Mouse (Mus musculus): ENCODE measurements around the gene Lrrtm4. TPM values are rescaled to one million over a fixed set of nuclear protein-coding genes. Genes with fewer than 3 reads are reported as not detected.

Lrrtm4 gene
- total RNA-seq, 2 experiments from 2014 or later, result not detected

DNA sequence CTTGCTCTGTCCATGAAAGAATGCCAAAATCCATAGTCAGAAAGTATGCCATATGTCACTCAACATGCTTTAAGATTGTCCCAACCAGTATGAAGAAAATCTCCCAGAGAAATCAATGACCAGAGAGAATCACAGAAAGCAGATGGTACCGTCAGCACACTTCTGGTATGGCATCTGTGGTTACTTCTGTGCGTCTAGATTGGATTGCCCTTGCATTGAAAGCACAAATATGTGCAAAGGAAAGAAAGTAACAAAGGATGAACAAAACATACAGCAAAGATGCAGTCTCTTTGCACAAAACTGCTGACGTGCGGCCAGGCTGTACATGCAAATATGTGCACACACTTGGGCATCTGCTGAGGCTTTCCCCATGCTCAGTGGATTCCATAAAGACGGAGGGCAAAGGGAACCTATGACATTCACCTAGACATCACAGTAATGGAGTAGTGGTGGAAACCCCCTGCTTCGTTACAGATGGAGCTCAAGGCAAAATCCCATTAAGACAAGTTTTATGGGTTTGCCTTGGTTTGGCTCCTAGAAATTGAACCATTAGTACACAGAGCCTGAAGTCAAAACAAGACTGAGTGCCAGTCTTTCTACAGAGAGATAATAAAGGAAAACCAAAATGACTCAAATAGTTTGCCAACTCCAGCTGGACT lies 604.1 kb downstream of the Lrrtm4 start:
- intact Hi-C loops (cut with DNase I), result no loop called here
- no peak for TF ChIP-seq CTCF (IDR thresholded peaks at IDR 0.05)
- H3K27ac ChIP-seq, result no peak overlapping the region
- no peak overlapping the region for H3K4me3 ChIP-seq
- DNase-seq, result no peak

DNA sequence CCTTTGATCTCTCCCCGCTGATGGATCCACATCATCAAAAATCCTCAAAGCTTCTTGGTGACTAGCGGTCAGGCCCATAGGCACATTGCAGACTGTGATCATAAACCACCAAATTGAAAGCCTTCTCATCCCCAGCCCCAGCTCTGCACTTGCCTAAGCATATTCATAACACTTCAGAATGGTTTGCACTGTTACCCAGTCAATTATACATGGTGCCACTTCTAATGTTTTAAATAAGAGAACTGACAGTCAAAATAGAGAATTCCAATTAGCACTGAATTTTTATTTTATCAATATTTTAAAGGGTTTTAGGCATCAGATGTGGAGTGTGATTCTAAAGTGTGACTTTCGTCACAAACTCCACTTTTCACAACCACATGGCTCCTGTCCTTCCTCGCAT lies 606.8 kb downstream of the Lrrtm4 start:
- H3K27ac ChIP-seq, result no peak overlapping the region
- intact Hi-C loops (cut with DNase I), result no loop called here
- no peak for DNase-seq
- H3K4me3 ChIP-seq, result no peak overlapping the region
- no peak for TF ChIP-seq CTCF (IDR thresholded peaks at IDR 0.05)

DNA sequence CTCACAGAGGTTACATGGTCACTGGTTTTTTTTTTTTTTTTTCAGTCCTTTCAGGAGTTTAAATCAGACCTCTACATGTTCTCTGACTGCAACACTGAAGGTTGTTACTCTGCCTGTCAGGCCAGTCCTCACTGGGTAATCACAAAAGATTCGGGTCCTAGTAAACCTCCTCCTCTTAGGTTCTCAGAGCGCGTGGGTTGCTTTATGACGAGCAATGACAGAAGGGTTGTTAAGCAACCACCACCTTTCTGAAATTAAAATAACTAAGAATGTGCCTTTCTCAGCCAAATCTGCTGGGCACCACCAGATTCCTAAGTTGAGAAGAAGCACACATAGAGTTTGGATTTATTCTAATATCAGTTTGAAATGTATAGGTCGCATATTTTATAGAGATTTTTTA lies 644.1 kb downstream of the Lrrtm4 start:
- no peak for DNase-seq
- intact Hi-C loops (cut with DNase I), result no loop called here
- TF ChIP-seq CTCF (IDR thresholded peaks at IDR 0.05), result no peak
- Histone ChIP-seq H3K27ac (no peak overlapping the region), H3K4me3 (no peak overlapping the region)

DNA sequence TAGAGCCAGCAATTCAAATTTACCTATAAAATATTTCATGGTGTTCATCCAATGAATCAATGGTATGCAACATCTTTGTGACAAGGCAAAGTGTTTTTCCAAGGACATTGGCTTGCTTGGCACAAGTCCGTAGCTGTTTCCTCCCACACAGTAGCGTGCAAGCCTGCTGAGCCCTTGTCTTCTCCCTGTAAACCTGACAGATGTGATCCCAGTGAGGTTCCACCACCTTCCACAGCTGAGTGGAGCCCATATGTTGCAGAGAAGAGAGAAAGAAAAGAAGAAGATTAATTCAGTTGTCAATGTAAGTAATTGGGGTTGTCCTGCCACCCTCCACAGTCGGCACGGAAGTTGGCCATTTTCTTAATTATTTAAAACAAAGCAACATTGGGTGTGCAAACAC lies 645.4 kb downstream of the Lrrtm4 start:
- DNase-seq, result no peak
- intact Hi-C loops (cut with DNase I), result no loop called here
- Histone ChIP-seq H3K27ac (no peak overlapping the region), H3K4me3 (no peak overlapping the region)
- TF ChIP-seq CTCF (IDR thresholded peaks at IDR 0.05), result no peak

- Histone ChIP-seq H3K4me3 (no peak overlapping the region), H3K27ac (no peak overlapping the region)
- intact Hi-C loops (cut with DNase I), result no loop called here
Observed at GRCm38 (mm10) chr6:80704183-80704582, 685.5 kb downstream of the Lrrtm4 start.

GRCm38 (mm10) chr6:80720468-80720867 lies 701.8 kb downstream of the Lrrtm4 start:
- TF ChIP-seq CTCF (IDR thresholded peaks at IDR 0.05), result no peak
- Histone ChIP-seq H3K4me3 (no peak overlapping the region), H3K27ac (no peak overlapping the region)
- DNase-seq, result no peak
- intact Hi-C loops (cut with DNase I), result no loop called here

More at GRCm38 (mm10) chr6:80704183-80704582, 685.5 kb downstream of the Lrrtm4 start:
- DNase-seq, result no peak
- TF ChIP-seq CTCF (IDR thresholded peaks at IDR 0.05), result no peak

DNA sequence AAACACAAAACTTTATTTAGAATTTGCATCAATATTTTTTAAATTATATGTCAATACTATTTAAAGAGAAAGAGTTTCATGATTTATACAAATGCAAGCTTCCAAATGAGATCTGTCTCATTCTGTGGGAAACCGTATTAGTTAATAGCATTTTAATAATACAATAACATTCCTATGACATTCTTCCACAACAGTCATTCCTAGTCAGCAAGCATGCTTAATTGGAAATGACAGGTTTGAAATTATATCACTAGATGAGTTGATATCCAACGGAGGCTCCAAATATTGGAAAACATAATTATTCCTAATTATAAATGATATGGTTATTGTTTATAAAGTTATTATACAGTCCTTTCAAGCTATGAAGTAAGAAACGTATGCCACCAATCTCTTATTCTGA lies 714.7 kb downstream of the Lrrtm4 start:
- TF ChIP-seq CTCF (IDR thresholded peaks at IDR 0.05), result no peak
- H3K4me3 ChIP-seq, result no peak overlapping the region
- no peak for DNase-seq
- intact Hi-C loops (cut with DNase I), result no loop called here
- H3K27ac ChIP-seq, result no peak overlapping the region

DNA sequence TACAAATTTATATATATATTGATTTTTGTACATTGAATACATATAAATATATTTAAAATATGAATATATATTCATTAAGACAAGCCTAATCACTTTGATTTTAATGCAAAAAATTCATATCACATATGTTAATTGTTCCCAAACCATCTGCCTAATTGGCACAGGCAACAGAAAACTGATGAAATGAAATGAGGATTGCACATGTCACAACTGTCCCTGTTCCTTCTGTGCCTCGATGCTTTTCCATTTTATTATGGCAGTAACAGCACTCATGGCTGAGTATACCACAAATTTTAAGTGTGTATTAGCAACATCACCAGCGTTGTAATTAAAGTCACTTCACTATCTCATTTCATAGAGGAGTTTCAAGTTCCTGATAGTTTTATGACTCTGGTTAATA lies 732.1 kb downstream of the Lrrtm4 start:
- intact Hi-C loops (cut with DNase I), result no loop called here
- DNase-seq, result no peak
- no peak overlapping the region for H3K27ac ChIP-seq
- H3K4me3 ChIP-seq, result no peak overlapping the region
- TF ChIP-seq CTCF (IDR thresholded peaks at IDR 0.05), result no peak

GRCm38 (mm10) chr6:80760641-80761204 lies 742.0 kb downstream of the Lrrtm4 start:
- Histone ChIP-seq H3K27ac (no peak overlapping the region), H3K4me3 (no peak overlapping the region)
- no peak for DNase-seq
- intact Hi-C loops (cut with DNase I), result no loop called here
- no peak for TF ChIP-seq CTCF (IDR thresholded peaks at IDR 0.05)

- no peak for TF ChIP-seq CTCF (IDR thresholded peaks at IDR 0.05)
Observed at GRCm38 (mm10) chr6:80786282-80786681, 767.6 kb downstream of the Lrrtm4 start.

GRCm38 (mm10) chr6:80823753-80824152 lies 805.1 kb downstream of the Lrrtm4 start:
- Histone ChIP-seq H3K27ac (no peak overlapping the region), H3K4me3 (no peak overlapping the region)
- intact Hi-C loops (cut with DNase I), result no loop called here
- DNase-seq, result no peak
- no peak for TF ChIP-seq CTCF (IDR thresholded peaks at IDR 0.05)

More at GRCm38 (mm10) chr6:80786282-80786681, 767.6 kb downstream of the Lrrtm4 start:
- Histone ChIP-seq H3K27ac (no peak overlapping the region), H3K4me3 (no peak overlapping the region)
- DNase-seq, result no peak
- intact Hi-C loops (cut with DNase I), result no loop called here

DNA sequence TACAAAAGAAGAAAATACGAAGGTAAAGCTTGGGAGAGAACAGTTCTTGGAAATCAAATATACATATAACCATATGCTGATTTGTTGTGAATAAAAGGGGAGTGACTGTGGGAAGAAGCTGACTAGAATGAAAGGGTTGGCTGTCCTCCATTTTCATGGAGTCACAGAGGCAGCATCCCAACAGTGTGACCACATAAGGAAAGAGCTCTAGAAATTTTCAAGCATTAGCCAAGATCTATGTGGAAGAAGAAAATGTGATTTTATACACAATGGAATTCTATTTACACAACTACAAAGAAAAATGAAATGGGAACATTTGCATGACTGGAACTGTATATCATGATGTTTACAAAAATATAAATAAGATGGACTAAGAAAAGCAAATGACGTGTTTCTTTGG lies 821.1 kb downstream of the Lrrtm4 start:
- no peak overlapping the region for H3K4me3 ChIP-seq
- no peak overlapping the region for H3K27ac ChIP-seq
- intact Hi-C loops (cut with DNase I), result no loop called here
- no peak for DNase-seq
- TF ChIP-seq CTCF (IDR thresholded peaks at IDR 0.05), result no peak

DNA sequence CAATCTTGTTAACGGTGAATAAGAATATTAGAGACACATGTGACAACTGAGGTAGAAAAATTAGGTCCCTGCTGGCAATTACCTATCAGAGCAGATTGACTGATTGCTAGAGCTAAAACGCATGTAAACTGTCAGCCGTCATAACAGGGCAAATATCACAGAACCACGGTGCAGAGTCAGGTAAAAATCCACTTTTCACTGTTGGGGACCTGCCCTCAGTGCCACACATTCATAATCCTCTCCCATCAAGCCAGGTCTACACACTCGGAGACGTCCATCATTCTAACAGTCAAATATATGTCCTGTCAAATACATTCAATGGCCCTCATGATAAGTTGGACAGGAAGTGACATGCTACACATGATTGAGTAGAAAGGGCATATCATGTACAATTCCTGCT lies 826.6 kb downstream of the Lrrtm4 start:
- no peak for TF ChIP-seq CTCF (IDR thresholded peaks at IDR 0.05)
- no peak for DNase-seq
- Histone ChIP-seq H3K27ac (no peak overlapping the region), H3K4me3 (no peak overlapping the region)
- intact Hi-C loops (cut with DNase I), result no loop called here

GRCm38 (mm10) chr6:80856910-80857543 lies 838.4 kb downstream of the Lrrtm4 start:
- intact Hi-C loops (cut with DNase I), result no loop called here
- H3K27ac ChIP-seq, result no peak overlapping the region
- no peak for TF ChIP-seq CTCF (IDR thresholded peaks at IDR 0.05)
- DNase-seq, result no peak
- H3K4me3 ChIP-seq, result no peak overlapping the region

Other genes with a start within 250 kb of the Lrrtm4 start
- not detected for gene Gm20594, start 201.0 kb upstream of the Lrrtm4 start, total RNA-seq (2021)